Mouse (Mus musculus): Measurements from ENCODE around the gene Xkr7. TPM values are rescaled to one million over a fixed set of nuclear protein-coding genes. Genes with fewer than 3 reads are reported as not detected.

The Xkr7 gene
- polyA plus RNA-seq, 1 experiment from 2014 or later: 0.73 TPM

DNA sequence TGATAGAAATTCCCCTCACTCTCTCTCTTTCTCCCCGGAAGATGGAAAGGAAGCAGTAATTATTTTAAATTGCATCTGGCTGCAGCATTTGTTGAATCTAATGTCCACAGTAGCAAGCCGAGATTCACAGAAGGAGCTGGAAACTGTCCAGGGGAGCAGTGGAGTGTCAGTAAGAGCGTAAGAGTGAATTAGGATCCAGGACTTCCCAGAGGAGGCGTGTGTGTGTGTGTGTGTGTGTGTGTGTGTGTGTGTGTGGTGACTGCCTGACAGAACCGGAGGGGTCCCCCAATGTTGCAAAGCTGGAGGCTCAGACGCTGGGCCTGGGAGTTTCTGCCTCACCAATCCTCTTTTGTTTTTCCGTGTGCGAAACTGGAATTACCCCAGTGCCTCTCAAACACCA is 15.8 kb upstream of the Xkr7 start:
- WGBS: 54% methylated on average over 8 of the region's 8 CpGs
- Histone ChIP-seq H3K9me3 (no peaks in the 10 kb centered on the region), H3K27me3 (ENCODE audit: insufficient read depth, poor library complexity, severe bottlenecking) (peaks cover 6% of the 10 kb centered on the region; the same call in 1 of the 2 replicates), H3K4me3 (peak overlapping the region; percentile 98), H3K4me1 (replicated peaks) (peaks cover 13% of the 10 kb centered on the region), H3K36me3 (peaks cover 29% of the 10 kb centered on the region), H3K27ac (no peak overlapping the region)
- no peak for DNase-seq (ENCODE audit: low spot score)

DNA sequence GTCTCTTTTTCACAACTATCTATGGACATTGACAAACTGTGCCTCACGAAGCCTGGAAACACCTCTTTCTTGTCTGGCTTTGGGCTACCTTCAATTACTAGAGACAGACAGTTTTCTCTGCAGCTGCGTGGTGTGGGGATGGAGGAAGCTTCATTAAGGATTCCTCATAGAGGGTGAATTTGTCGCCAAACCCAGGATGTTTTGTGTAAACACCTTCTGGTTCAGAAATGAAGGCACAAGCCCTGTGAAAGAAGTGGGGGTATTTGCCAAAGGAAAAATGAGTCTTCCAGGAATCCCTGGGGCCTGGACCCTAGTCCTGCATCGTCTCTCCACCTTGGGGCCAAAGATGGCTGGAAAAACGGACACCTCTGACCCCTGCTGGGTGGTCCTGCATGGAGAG is 14.9 kb upstream of the Xkr7 start:
- DNase-seq (ENCODE audit: low spot score): no peak
- H3K27ac ChIP-seq: no peak overlapping the region
- H3K4me1 ChIP-seq (replicated peaks): peaks cover 13% of the 10 kb centered on the region
- H3K36me3 ChIP-seq: peaks cover 19% of the 10 kb centered on the region
- no peak overlapping the region for H3K4me3 ChIP-seq
- H3K9me3 ChIP-seq: no peaks in the 10 kb centered on the region
- WGBS: 44% methylated on average over 5 of the region's 5 CpGs
- peaks cover 6% of the 10 kb centered on the region; the same call in 1 of the 2 replicates for H3K27me3 ChIP-seq (ENCODE audit: insufficient read depth, poor library complexity, severe bottlenecking)

- no peak for DNase-seq (ENCODE audit: low spot score)
- no peak overlapping the region for H3K4me3 ChIP-seq
- H3K9me3 ChIP-seq: no peaks in the 10 kb centered on the region
- H3K36me3 ChIP-seq: no peaks in the 10 kb centered on the region
- peaks cover 6% of the 10 kb centered on the region; the same call in 1 of the 2 replicates for H3K27me3 ChIP-seq (ENCODE audit: insufficient read depth, poor library complexity, severe bottlenecking)
- WGBS: 84% methylated on average over 3 of the region's 3 CpGs
- H3K27ac ChIP-seq: no peak overlapping the region
- H3K4me1 ChIP-seq (replicated peaks): peaks cover 6% of the 10 kb centered on the region
Observed at GRCm38 (mm10) chr2:153019355-153019754, 12.3 kb upstream of the Xkr7 start.

DNA sequence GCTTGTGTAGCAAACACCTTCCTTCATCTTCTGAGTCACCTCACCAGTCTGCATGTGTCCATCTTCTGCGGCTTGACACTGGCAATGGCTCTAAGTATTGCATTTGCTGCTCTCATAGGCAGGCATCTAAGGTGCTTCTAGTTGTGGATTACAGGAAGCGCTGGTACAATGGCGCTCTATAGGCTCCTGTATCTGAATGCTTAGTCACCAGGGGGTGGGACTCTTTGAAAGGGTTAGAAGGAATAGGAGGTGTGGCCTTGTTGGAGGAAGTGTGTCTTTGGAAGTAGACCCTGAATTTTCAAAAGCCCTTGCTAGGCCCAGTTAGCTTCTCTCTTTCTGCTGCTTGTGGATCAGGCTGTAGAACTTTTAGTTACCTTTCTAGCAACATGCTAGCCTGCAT is 10.5 kb upstream of the Xkr7 start:
- H3K4me1 ChIP-seq (replicated peaks): no peaks in the 10 kb centered on the region
- 68% methylated on average over 3 of the region's 3 CpGs for WGBS
- no peak overlapping the region for H3K4me3 ChIP-seq
- H3K36me3 ChIP-seq: no peaks in the 10 kb centered on the region
- H3K9me3 ChIP-seq: no peaks in the 10 kb centered on the region
- no peak overlapping the region for H3K27ac ChIP-seq
- H3K27me3 ChIP-seq (ENCODE audit: insufficient read depth, poor library complexity, severe bottlenecking): peaks cover 6% of the 10 kb centered on the region; the same call in 1 of the 2 replicates
- DNase-seq (ENCODE audit: low spot score): no peak

GRCm38 (mm10) chr2:153022855-153023254 is 8.8 kb upstream of the Xkr7 start:
- Histone ChIP-seq H3K27ac (no peak overlapping the region), H3K36me3 (no peaks in the 10 kb centered on the region), H3K4me3 (no peak overlapping the region), H3K4me1 (replicated peaks) (0 out of 2 replicates have a peak, but pooled peaks cover 3% of the 10 kb centered on the region), H3K9me3 (no peaks in the 10 kb centered on the region), H3K27me3 (ENCODE audit: insufficient read depth, poor library complexity, severe bottlenecking) (no peaks in the 10 kb centered on the region)
- DNase-seq (ENCODE audit: low spot score): no peak
- WGBS: 75% methylated on average over 4 of the region's 4 CpGs

- Histone ChIP-seq H3K4me1 (replicated peaks) (peaks cover 5% of the 10 kb centered on the region; the same call in 1 of the 2 replicates), H3K27me3 (ENCODE audit: insufficient read depth, poor library complexity, severe bottlenecking) (peaks cover 21% of the 10 kb centered on the region), H3K36me3 (no peaks in the 10 kb centered on the region), H3K27ac (no peak overlapping the region), H3K4me3 (no peak overlapping the region), H3K9me3 (no peaks in the 10 kb centered on the region)
- WGBS: 84% methylated on average over 7 of the region's 7 CpGs
- no peak for DNase-seq (ENCODE audit: low spot score)
Observed at GRCm38 (mm10) chr2:153026052-153026451, 5.6 kb upstream of the Xkr7 start.

DNA sequence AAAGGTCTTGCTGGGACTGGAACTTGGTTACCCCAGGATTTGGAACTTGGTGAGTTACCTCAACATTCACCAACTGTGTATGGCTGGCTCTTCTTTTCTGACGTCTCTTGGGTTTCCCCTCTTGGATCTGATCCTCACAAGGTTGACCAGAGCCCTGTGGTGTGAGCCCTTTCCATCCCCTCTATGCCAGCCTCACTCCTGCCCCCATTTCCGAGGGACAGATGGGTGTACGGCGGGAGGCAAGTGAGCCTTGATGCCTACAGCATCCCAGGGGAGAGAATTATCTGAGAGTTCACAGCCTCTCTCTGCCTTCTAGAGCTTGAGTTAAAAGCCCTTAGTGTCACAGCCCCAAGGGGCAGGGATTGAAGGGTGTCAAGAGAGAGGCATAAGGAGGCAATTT is 4.2 kb upstream of the Xkr7 start:
- H3K9me3 ChIP-seq: no peaks in the 10 kb centered on the region
- no peak overlapping the region for H3K4me3 ChIP-seq
- no peak overlapping the region for H3K27ac ChIP-seq
- WGBS: 61% methylated on average over 4 of the region's 4 CpGs
- H3K27me3 ChIP-seq (ENCODE audit: insufficient read depth, poor library complexity, severe bottlenecking): peaks cover 35% of the 10 kb centered on the region
- H3K36me3 ChIP-seq: no peaks in the 10 kb centered on the region
- H3K4me1 ChIP-seq (replicated peaks): peaks cover 20% of the 10 kb centered on the region
- no peak for DNase-seq (ENCODE audit: low spot score)

DNA sequence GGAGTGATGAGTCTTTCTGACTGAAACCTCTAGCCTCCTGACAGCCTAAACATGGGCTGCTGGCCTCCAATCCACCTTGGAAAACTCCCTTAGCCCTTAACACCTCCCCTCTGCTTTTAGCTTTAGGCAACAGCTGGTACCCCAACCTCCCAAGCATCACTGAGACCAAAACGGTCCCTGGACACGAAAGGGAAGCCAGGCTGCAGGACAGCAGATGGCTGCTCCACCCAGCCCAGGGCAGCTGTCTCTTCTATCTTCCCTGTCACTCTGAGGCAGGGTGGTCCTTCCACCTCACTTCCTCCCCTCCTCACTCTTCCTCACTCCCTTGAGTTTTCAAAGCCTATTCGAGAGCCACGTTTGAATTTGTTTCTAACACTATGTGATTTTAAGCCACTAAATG is 1.2 kb upstream of the Xkr7 start:
- Histone ChIP-seq H3K36me3 (no peaks in the 10 kb centered on the region), H3K27ac (no peak overlapping the region), H3K4me3 (no peak overlapping the region), H3K4me1 (replicated peaks) (peaks cover 24% of the 10 kb centered on the region), H3K9me3 (no peaks in the 10 kb centered on the region), H3K27me3 (ENCODE audit: insufficient read depth, poor library complexity, severe bottlenecking) (peaks cover 52% of the 10 kb centered on the region)
- peak; percentile 23 for DNase-seq (ENCODE audit: low spot score)
- 32% methylated on average over 4 of the region's 4 CpGs for WGBS

GRCm38 (mm10) chr2:153032083-153032842 is 611 bp downstream of the Xkr7 start:
- Histone ChIP-seq H3K27ac (peak overlapping the region; percentile 74), H3K27me3 (ENCODE audit: insufficient read depth, poor library complexity, severe bottlenecking) (peaks cover 52% of the 10 kb centered on the region)

DNA sequence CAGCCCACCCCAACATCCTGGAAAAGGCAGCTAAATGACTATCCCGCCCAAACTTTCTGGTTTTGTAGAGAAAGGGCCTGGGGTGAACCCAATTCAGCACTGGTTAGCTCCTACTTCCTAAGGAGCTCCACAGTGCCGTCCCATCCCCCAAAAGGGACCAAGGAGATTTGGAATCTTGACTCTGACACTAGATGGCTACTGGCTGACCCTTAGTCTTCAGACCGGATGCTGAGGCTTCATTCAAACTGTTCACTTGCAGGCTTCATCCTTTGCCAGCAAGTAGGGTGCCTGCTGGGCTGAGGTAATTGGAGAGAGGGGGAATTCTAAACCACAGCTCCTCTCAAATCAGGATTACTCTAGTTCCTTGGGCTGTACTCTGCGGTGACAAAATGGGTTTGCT is 1.3 kb downstream of the Xkr7 start:
- H3K4me3 ChIP-seq: peak overlapping the region; percentile 67
- peak overlapping the region; percentile 74; the same call in 1 of the 2 replicates for H3K27ac ChIP-seq
- 14% methylated on average over 4 of the region's 4 CpGs for WGBS
- no peak for DNase-seq (ENCODE audit: low spot score)
- peaks cover 56% of the 10 kb centered on the region for H3K27me3 ChIP-seq (ENCODE audit: insufficient read depth, poor library complexity, severe bottlenecking)
- H3K36me3 ChIP-seq: no peaks in the 10 kb centered on the region
- no peaks in the 10 kb centered on the region for H3K9me3 ChIP-seq
- H3K4me1 ChIP-seq (replicated peaks): peaks cover 22% of the 10 kb centered on the region

More at GRCm38 (mm10) chr2:153032083-153032842, 611 bp downstream of the Xkr7 start:
- no peaks in the 10 kb centered on the region for H3K36me3 ChIP-seq
- WGBS: 2% methylated on average over 58 of the region's 58 CpGs
- peaks cover 24% of the 10 kb centered on the region for H3K4me1 ChIP-seq (replicated peaks)
- no peaks in the 10 kb centered on the region for H3K9me3 ChIP-seq
- H3K4me3 ChIP-seq: peak overlapping the region; percentile 67
- DNase-seq (ENCODE audit: low spot score): peak; percentile 91

GRCm38 (mm10) chr2:153033545-153034230 is 2.0 kb downstream of the Xkr7 start:
- DNase-seq (ENCODE audit: low spot score): no peak
- no peaks in the 10 kb centered on the region for H3K36me3 ChIP-seq
- peak overlapping the region; percentile 67 for H3K4me3 ChIP-seq
- H3K27ac ChIP-seq: no peak overlapping the region
- 73% methylated on average over 5 of the region's 5 CpGs for WGBS
- peaks cover 56% of the 10 kb centered on the region for H3K27me3 ChIP-seq (ENCODE audit: insufficient read depth, poor library complexity, severe bottlenecking)
- H3K9me3 ChIP-seq: no peaks in the 10 kb centered on the region
- H3K4me1 ChIP-seq (replicated peaks): peaks cover 28% of the 10 kb centered on the region

- DNase-seq (ENCODE audit: low spot score): no peak
- Histone ChIP-seq H3K36me3 (no peaks in the 10 kb centered on the region), H3K27ac (no peak overlapping the region), H3K4me3 (no peak overlapping the region), H3K9me3 (no peaks in the 10 kb centered on the region), H3K4me1 (replicated peaks) (peaks cover 25% of the 10 kb centered on the region), H3K27me3 (ENCODE audit: insufficient read depth, poor library complexity, severe bottlenecking) (peaks cover 29% of the 10 kb centered on the region)
- 46% methylated on average over 2 of the region's 2 CpGs for WGBS
Observed at GRCm38 (mm10) chr2:153036690-153037089, 5.0 kb downstream of the Xkr7 start.

- no peak overlapping the region for H3K4me3 ChIP-seq
- DNase-seq (ENCODE audit: low spot score): no peak
- H3K9me3 ChIP-seq: no peaks in the 10 kb centered on the region
- no peaks in the 10 kb centered on the region for H3K36me3 ChIP-seq
- peaks cover 12% of the 10 kb centered on the region for H3K4me1 ChIP-seq (replicated peaks)
- no peak overlapping the region for H3K27ac ChIP-seq
- WGBS: 68% methylated on average over 3 of the region's 3 CpGs
- H3K27me3 ChIP-seq (ENCODE audit: insufficient read depth, poor library complexity, severe bottlenecking): peaks cover 3% of the 10 kb centered on the region; the same call in 1 of the 2 replicates
Observed at GRCm38 (mm10) chr2:153043886-153044285, 12.2 kb downstream of the Xkr7 start.

Data from hindbrain, embryonic 10.5 days (tissue).